Mouse (Mus musculus) CH12.LX (cell line): ENCODE results near the gene Gstm5. TPM values are rescaled to one million over a fixed set of nuclear protein-coding genes. Genes with fewer than 3 reads are reported as not detected.

Experiments used
- DNase-seq: peaks from one replicate; pipeline ENCODE4 v3.0.0-alpha.2; 2013; ENCODE audit errors: extremely low read depth
- H3K27ac ChIP-seq: 2 replicates; pipeline ENCODE4 v1.5.1; 2012; ENCODE audit warnings: low read depth, mild to moderate bottlenecking, control low read depth, moderate library complexity; ENCODE audit not compliant: insufficient read depth
- H3K27me3 ChIP-seq: replicated peaks from 2 replicates; pipeline ENCODE3; 2012; ENCODE audit warnings: inconsistent platforms
- H3K36me3 ChIP-seq, 2 experiments: replicated peaks in 1 of 2; 2 replicates each; pipeline versions ENCODE3 to v1.6.1; 2012; ENCODE audit warnings: inconsistent platforms in 1 of 2, low read length in 1 of 2, mild to moderate bottlenecking in 1 of 2, mixed read lengths in 1 of 2, moderate library complexity in 1 of 2; ENCODE audit not compliant: control insufficient read depth in 1 of 2, insufficient read depth in 1 of 2
- H3K4me1 ChIP-seq, 2 experiments: 2 replicates each; pipeline ENCODE4 v1.6.1; 2012; ENCODE audit warnings: inconsistent platforms in 1 of 2, moderate library complexity in 1 of 2; ENCODE audit not compliant: insufficient read depth in 2 of 2, control insufficient read depth in 1 of 2
- H3K4me2 ChIP-seq: 2 replicates; pipeline ENCODE4 v1.6.1; 2012; ENCODE audit warnings: low read depth, mild to moderate bottlenecking, control low read depth; ENCODE audit not compliant: poor library complexity, insufficient read depth, severe bottlenecking
- H3K4me3 ChIP-seq, 3 experiments: fragments of 150-350 bp in 1 of 3; sonication (generic) in 1 of 3; replicated peaks in 1 of 3; 2 replicates each; pipeline versions ENCODE3 to v1.5.1; 2011 to 2012; ENCODE audit warnings: low read depth in 2 of 3, low read length in 2 of 3, mild to moderate bottlenecking in 2 of 3, moderate library complexity in 2 of 3, control low read depth in 1 of 3, improper control_type of control experiment in 1 of 3, inconsistent platforms in 1 of 3, mixed read lengths in 1 of 3; ENCODE audit not compliant: poor library complexity in 1 of 3
- H3K79me2 ChIP-seq: replicated peaks from 2 replicates; pipeline ENCODE4 v1.6.1; 2012; ENCODE audit warnings: mild to moderate bottlenecking, moderate library complexity; ENCODE audit not compliant: control insufficient read depth, poor library complexity, insufficient read depth, severe bottlenecking; ENCODE audit errors: extremely low read depth
- H3K9ac ChIP-seq: 2 replicates; pipeline ENCODE4 v1.6.1; 2012; ENCODE audit warnings: low read depth, mild to moderate bottlenecking, control low read depth, moderate library complexity; ENCODE audit not compliant: insufficient read depth
- H3K9me3 ChIP-seq: replicated peaks from 2 replicates; pipeline ENCODE3; 2012; ENCODE audit warnings: low read length, inconsistent platforms, mixed read lengths
- CTCF ChIP-seq, 2 experiments: IDR thresholded peaks in 1 of 2; conservative IDR thresholded peaks in 1 of 2; 2 replicates each; pipeline ENCODE4 v1.5.1; 2011 to 2012; ENCODE audit warnings: low read depth in 2 of 2, low read length in 2 of 2, improper control_type of control experiment in 1 of 2, inconsistent platforms in 1 of 2, mild to moderate bottlenecking in 1 of 2, moderate library complexity in 1 of 2
- ELF1 ChIP-seq: IDR thresholded peaks from 2 replicates; pipeline ENCODE4 v1.6.1; 2014; ENCODE audit warnings: low read depth, mild to moderate bottlenecking, inconsistent platforms, low read length, improper control_type of control experiment
- EP300 ChIP-seq: IDR thresholded peaks from 2 replicates; pipeline ENCODE4 v1.6.1; 2011; ENCODE audit warnings: low read length, improper control_type of control experiment
- IRF4 ChIP-seq: IDR thresholded peaks from 2 replicates; pipeline ENCODE4 v1.6.1; 2014; ENCODE audit warnings: low read depth, mild to moderate bottlenecking, inconsistent platforms, low read length, improper control_type of control experiment
- MAFK ChIP-seq: IDR thresholded peaks from 2 replicates; pipeline ENCODE4 v1.6.1; 2011; ENCODE audit warnings: low read length, improper control_type of control experiment; ENCODE audit not compliant: insufficient replicate concordance
- MEF2A ChIP-seq: IDR thresholded peaks from 2 replicates; pipeline ENCODE4 v1.6.1; 2014; ENCODE audit warnings: low read depth, mild to moderate bottlenecking, inconsistent platforms, low read length, improper control_type of control experiment, borderline replicate concordance
- MYC ChIP-seq: IDR thresholded peaks from 2 replicates; pipeline ENCODE4 v1.6.1; 2011; ENCODE audit warnings: low read depth, mild to moderate bottlenecking, improper control_type of control experiment, low read length
- NRF1 ChIP-seq: IDR thresholded peaks from 2 replicates; pipeline ENCODE4 v1.6.1; 2014; ENCODE audit warnings: low read depth, mild to moderate bottlenecking, inconsistent platforms, low read length, improper control_type of control experiment, moderate library complexity
- POLR2A ChIP-seq: IDR thresholded peaks from 2 replicates; pipeline ENCODE4 v1.6.1; 2011; ENCODE audit warnings: low read depth, mild to moderate bottlenecking, improper control_type of control experiment, low read length
- RCOR1 ChIP-seq: conservative IDR thresholded peaks from 2 replicates; pipeline ENCODE4 v1.6.1; 2012; ENCODE audit warnings: low read depth, mild to moderate bottlenecking, inconsistent platforms, low read length, improper control_type of control experiment
- UBTF ChIP-seq: IDR thresholded peaks from 2 replicates; pipeline ENCODE4 v1.6.1; 2012; ENCODE audit warnings: low read depth, mild to moderate bottlenecking, inconsistent platforms, low read length, improper control_type of control experiment, moderate library complexity
- ZMIZ1 ChIP-seq: IDR thresholded peaks from 2 replicates; pipeline ENCODE4 v1.6.1; 2012; ENCODE audit warnings: low read depth, mild to moderate bottlenecking, inconsistent platforms, low read length, improper control_type of control experiment
- ZNF384 ChIP-seq: IDR thresholded peaks from 2 replicates; pipeline ENCODE4 v1.6.1; 2012; ENCODE audit warnings: low read depth, low read length, improper control_type of control experiment, inconsistent platforms
- dilution Hi-C: fragments of 300-500 bp; cut with MboI; formaldehyde crosslinking; loops from 2 replicates; pipeline ENCODE4 v1.14.3; 2020; ENCODE audit warnings: low sequenced_read_pairs; ENCODE audit not compliant: extremely low pct_unique_long_range_greater_than_20kb, extremely low pct_ligation_motif_present
- in situ Hi-C: fragments of 300-500 bp; cut with MboI; formaldehyde crosslinking; loops from 3 replicates; pipeline ENCODE4 v1.14.3; 2019; ENCODE audit warnings: low sequenced_read_pairs, low pct_ligation_motif_present, low pct_unique_long_range_greater_than_20kb, mixed read lengths
- polyA plus RNA-seq: library from polyadenylated mRNA; unstranded; fragments of >175 nt; gene quantifications from 2 replicates; pipeline ENCODE4 v1.2.1, GENCODE M21; 2012; ENCODE audit warnings: low read depth; ENCODE audit not compliant: insufficient read length
- total RNA-seq, 2 experiments: library from RNA; depleted of rRNA; stranded (reverse); fragments of 300-350 nt in 1 of 2; fragments of >200 nt in 1 of 2; gene quantifications; 2 replicates each; pipeline ENCODE4 v1.2.3; 2012 to 2014

Gene Gstm5
- total and polyA plus RNA-seq, 3 experiments: 2.2 to 4.9 (median 4.2) TPM

DNA sequence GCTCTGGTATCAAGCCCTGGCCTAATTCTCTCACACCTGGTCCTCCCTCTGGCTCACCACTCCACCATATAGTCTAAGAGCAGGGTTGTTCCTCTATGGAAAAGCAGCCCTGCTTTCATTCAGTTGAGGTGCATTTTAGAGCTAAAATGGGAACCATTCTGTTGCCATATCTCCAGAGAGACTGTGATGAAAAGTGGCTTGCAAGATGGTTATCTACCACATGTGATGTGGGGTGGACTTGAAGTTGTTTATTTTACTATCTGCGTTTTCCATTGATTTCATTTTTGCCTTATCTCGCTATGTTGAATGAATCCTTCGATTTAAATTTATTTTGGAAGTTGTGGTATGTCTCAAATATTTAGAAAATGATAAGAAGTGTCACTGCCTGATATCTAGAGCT is 48.8 kb upstream of the Gstm5 start:
- Histone ChIP-seq H3K4me3 (no peak overlapping the region), H3K4me1 (peaks cover 16 to 45% of the 10 kb centered on the region in 2 experiments; a peak in 3 of 4 replicates), H3K36me3 (no peaks in the 10 kb centered on the region), H3K27me3 (no peaks in the 10 kb centered on the region), H3K9me3 (no peaks in the 10 kb centered on the region), H3K27ac (no peak overlapping the region), H3K9ac (no peak overlapping the region), H3K79me2 (no peaks in the 10 kb centered on the region), H3K4me2 (no peak overlapping the region)
- dilution Hi-C loops: no loop called here
- DNase-seq: no peak
- TF ChIP-seq POLR2A (no peak), EP300 (no peak), NRF1 (no peak)
- in situ Hi-C loops: no loop called here

DNA sequence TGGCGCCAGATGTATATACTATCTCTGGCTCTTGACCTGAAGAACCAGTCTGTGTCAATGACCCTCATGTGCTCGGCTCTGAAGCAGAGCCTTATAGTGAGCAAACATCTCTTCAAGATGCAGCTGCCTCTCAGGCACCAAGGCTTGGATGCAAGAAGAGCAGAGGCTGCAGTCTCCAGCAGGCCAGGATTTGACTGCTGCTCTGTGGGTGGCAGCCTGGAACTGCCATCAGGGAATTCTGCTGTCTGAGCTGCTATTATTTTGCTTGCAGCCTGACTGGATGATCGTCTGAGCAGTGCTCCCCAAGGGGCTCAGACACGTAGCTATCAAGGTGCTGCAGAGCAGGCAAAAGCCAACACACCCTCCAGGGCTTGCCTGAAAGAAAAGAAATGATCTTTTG is 47.5 kb upstream of the Gstm5 start:
- no peaks in the 10 kb centered on the region for H3K27me3 ChIP-seq
- H3K36me3 ChIP-seq: no peaks in the 10 kb centered on the region
- peaks cover 20 to 55% of the 10 kb centered on the region in 2 experiments; a peak in 3 of 4 replicates for H3K4me1 ChIP-seq
- dilution Hi-C loops: no loop called here
- TF ChIP-seq CTCF (conservative IDR thresholded peaks at IDR 0.05 in 1 of 2, IDR thresholded peaks at IDR 0.05 in 1 of 2; ENCODE audit: low read depth in 2 of 2, low read length in 2 of 2): no peak
- TF ChIP-seq MYC: no peak
- no peak for TF ChIP-seq RCOR1
- TF ChIP-seq POLR2A: no peak
- no peak for TF ChIP-seq ZNF384
- no peak for TF ChIP-seq ELF1
- no peak for TF ChIP-seq IRF4
- no peak for TF ChIP-seq UBTF
- TF ChIP-seq MAFK: no peak
- TF ChIP-seq, all 38 proteins: peak for 0
- no peak overlapping the region for H3K4me2 ChIP-seq
- H3K79me2 ChIP-seq: no peaks in the 10 kb centered on the region
- H3K4me3 ChIP-seq: no peak overlapping the region
- no peak for DNase-seq
- in situ Hi-C loops: no loop called here
- H3K9me3 ChIP-seq: no peaks in the 10 kb centered on the region
- H3K27ac ChIP-seq: no peak overlapping the region
- no peak overlapping the region for H3K9ac ChIP-seq

DNA sequence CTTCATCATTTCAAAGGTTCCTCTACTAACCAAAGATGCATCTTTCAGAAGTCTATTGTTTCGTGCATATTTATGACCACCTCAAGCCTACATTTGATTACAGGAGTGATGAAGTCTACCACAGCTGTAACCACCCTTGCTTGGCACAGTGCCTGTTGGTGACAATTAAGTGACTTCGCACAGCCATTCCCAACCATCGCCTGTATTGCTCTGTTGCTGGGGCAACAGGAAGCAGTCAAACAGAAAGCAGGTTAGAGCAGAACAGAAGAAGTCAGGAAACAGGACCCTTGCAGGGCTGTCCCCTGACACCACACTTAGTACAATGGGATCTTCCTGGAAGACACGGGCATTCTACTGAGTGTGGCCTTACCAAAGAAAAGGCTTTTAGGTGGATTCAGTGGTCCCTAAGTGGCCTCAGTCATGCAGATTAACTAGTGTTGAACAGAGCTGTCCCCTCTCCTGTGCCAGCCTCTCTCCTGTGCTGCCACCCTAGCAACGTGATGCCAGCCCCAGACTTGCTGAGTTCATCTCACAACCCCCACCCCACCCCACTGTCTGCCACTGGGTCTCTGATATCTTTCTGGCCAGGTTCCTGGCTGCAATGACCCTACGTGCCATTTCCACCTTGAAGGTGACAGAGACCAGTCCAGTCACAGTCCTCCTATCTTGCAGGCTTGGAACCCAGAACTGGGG is 46.5 kb upstream of the Gstm5 start:
- Histone ChIP-seq H3K9me3 (no peaks in the 10 kb centered on the region), H3K27ac (no peak overlapping the region), H3K27me3 (no peaks in the 10 kb centered on the region), H3K79me2 (no peaks in the 10 kb centered on the region), H3K4me3 (no peak overlapping the region), H3K9ac (no peak overlapping the region), H3K36me3 (no peaks in the 10 kb centered on the region), H3K4me2 (no peak overlapping the region), H3K4me1 (peaks cover 28 to 65% of the 10 kb centered on the region in 2 experiments)
- in situ Hi-C loops: no loop called here
- DNase-seq: no peak
- TF ChIP-seq ZMIZ1: no peak
- TF ChIP-seq MEF2A: no peak
- dilution Hi-C loops: no loop called here
